Mouse (Mus musculus) stomach, postnatal 0 days (tissue): ENCODE data around the gene P3h1.

Experiments
- CTCF ChIP-seq: IDR thresholded peaks from 2 replicates; pipeline ENCODE4 v1.5.1; 2016; ENCODE audit warnings: antibody characterized with exemption, low read depth, mild to moderate bottlenecking, moderate library complexity
- EP300 ChIP-seq: optimal IDR thresholded peaks from 2 replicates; pipeline ENCODE3; 2016; ENCODE audit warnings: antibody characterized with exemption

DNA sequence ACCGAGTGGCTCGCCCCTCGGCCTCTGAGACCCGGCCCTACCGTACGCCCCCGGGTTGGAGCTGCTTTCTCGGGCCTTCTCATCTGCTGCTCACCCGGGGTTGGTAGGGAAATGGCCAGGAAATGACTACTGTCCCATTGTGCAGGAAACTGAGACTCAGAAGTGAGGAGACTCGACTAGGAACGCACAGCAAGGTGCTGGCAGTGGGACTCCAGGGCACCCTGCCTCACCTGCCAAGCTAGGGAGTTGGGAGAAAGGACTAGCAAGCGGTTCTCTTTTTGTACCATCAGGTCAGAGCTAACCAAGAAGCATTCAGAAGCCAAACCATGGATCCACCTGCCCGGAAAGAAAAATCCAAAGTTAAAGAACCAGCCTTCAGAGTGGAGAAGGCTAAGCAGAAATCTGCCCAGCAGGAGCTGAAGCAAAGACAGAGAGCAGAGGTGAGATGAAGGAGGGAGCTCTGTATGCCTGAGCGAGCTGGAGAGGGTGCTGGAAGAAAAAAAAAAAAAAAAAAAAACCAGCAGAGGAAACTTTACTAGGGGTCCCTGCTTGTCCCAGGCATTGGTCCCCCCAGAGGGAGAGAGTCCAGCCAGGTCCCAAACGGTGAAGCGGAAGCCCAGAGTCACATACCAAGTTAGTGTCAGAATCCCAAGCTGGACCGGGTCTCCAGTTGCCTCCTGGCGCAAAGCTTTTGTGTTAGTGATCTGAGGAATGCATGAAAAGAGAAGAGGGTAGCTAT is 37.0 kb upstream of the P3h1 start:
- TF ChIP-seq CTCF (no peak), EP300 (no peak)
